Mouse (Mus musculus) ES-Bruce4 (cell line): Measurements from ENCODE around the gene Tbc1d14. TPM values are rescaled to one million over a fixed set of nuclear protein-coding genes. Genes with fewer than 3 reads are reported as not detected.
A peak's percentile ranks its signal among the peaks of the same experiment; 100 is the strongest.

ENCODE experiments used
- H3K27ac ChIP-seq: 2 replicates; pipeline ENCODE4 v1.5.1; 2012; ENCODE audit warnings: low read length, inconsistent platforms; ENCODE audit not compliant: insufficient read depth
- H3K27me3 ChIP-seq: 2 replicates; pipeline ENCODE4 v1.6.1; 2012; ENCODE audit warnings: mild to moderate bottlenecking, low read length, inconsistent platforms; ENCODE audit not compliant: control insufficient read depth, poor library complexity, insufficient read depth, severe bottlenecking
- H3K36me3 ChIP-seq: 2 replicates; pipeline ENCODE4 v1.6.1; 2012; ENCODE audit warnings: inconsistent platforms, mild to moderate bottlenecking, low read length, moderate library complexity; ENCODE audit not compliant: control insufficient read depth, poor library complexity, insufficient read depth, severe bottlenecking
- H3K4me1 ChIP-seq: one replicate; pipeline ENCODE4 v1.8.1; 2011; ENCODE audit warnings: low read length; ENCODE audit not compliant: control insufficient read depth, insufficient read depth
- H3K4me3 ChIP-seq: 2 replicates; pipeline ENCODE4 v1.5.1; 2011; ENCODE audit warnings: low read depth, mild to moderate bottlenecking, low read length
- H3K9ac ChIP-seq: 2 replicates; pipeline ENCODE4 v1.6.1; 2012; ENCODE audit warnings: low read depth, mild to moderate bottlenecking, inconsistent platforms; ENCODE audit not compliant: poor library complexity, severe bottlenecking
- H3K9me3 ChIP-seq: replicated peaks from 2 replicates; pipeline ENCODE4 v1.6.1; 2012; ENCODE audit warnings: mild to moderate bottlenecking, low read length, inconsistent platforms; ENCODE audit not compliant: control insufficient read depth, poor library complexity, insufficient read depth, severe bottlenecking
- CTCF ChIP-seq: IDR thresholded peaks from one replicate; pipeline ENCODE4 v1.8.1; 2011; ENCODE audit warnings: low read depth, low read length
- EP300 ChIP-seq: IDR thresholded peaks from 2 replicates; pipeline ENCODE4 v1.6.1; 2011; ENCODE audit warnings: low read depth, low read length; ENCODE audit not compliant: insufficient read depth
- POLR2A ChIP-seq: IDR thresholded peaks from one replicate; pipeline ENCODE4 v1.8.1; 2011; ENCODE audit warnings: low read length; ENCODE audit not compliant: insufficient read depth
- polyA plus RNA-seq: library from polyadenylated mRNA; stranded (reverse); fragments of >200 nt; gene quantifications from 2 replicates; pipeline ENCODE4 v1.2.4, GENCODE M21; 2011; ENCODE audit warnings: low read depth; ENCODE audit not compliant: missing spikeins, insufficient read depth, insufficient read length

The Tbc1d14 gene
- polyA plus RNA-seq, 1 experiment = 28.8 TPM

- peak overlapping the region; percentile 74 for H3K4me3 ChIP-seq
- H3K36me3 ChIP-seq = peaks cover 21% of the 10 kb centered on the region
- no peak overlapping the region for H3K27ac ChIP-seq
- H3K4me1 ChIP-seq = no peaks in the 10 kb centered on the region
- H3K9ac ChIP-seq = peak overlapping the region; percentile 78
- no peaks in the 10 kb centered on the region for H3K9me3 ChIP-seq
- no peaks in the 10 kb centered on the region for H3K27me3 ChIP-seq
- no peak for TF ChIP-seq EP300
- TF ChIP-seq CTCF = no peak
- no peak for TF ChIP-seq POLR2A
Measured at GRCm38 (mm10) chr5:36465889-36466288, 127.2 kb downstream of the Tbc1d14 start.

GRCm38 (mm10) chr5:36464709-36465661, 128.1 kb downstream of the Tbc1d14 start, which contains the start of gene Grpel1:
Gene Grpel1 (plus strand): TSS chr5:36464998.
- no peak for TF ChIP-seq CTCF
- TF ChIP-seq POLR2A = peak; percentile 62
- no peaks in the 10 kb centered on the region for H3K9me3 ChIP-seq
- H3K27ac ChIP-seq = no peak within 1 kb of the TSS
- H3K4me1 ChIP-seq = no peaks in the 10 kb centered on the region
- H3K27me3 ChIP-seq = no peaks in the 10 kb centered on the region
- H3K4me3 ChIP-seq = peak within 1 kb of the TSS; percentile 82
- H3K36me3 ChIP-seq = peaks cover 12% of the 10 kb centered on the region
- peak within 1 kb of the TSS; percentile 78 for H3K9ac ChIP-seq

GRCm38 (mm10) chr5:36463391-36463790, 129.7 kb downstream of the Tbc1d14 start:
- no peaks in the 10 kb centered on the region for H3K4me1 ChIP-seq
- no peak overlapping the region for H3K27ac ChIP-seq
- peak overlapping the region; percentile 64; the same call in 1 of the 2 replicates for H3K9ac ChIP-seq
- H3K36me3 ChIP-seq = peaks cover 4% of the 10 kb centered on the region; the same call in 1 of the 2 replicates
- H3K4me3 ChIP-seq = no peak overlapping the region
- H3K9me3 ChIP-seq = no peaks in the 10 kb centered on the region
- TF ChIP-seq CTCF (no peak), EP300 (no peak), POLR2A (no peak)
- no peaks in the 10 kb centered on the region for H3K27me3 ChIP-seq

GRCm38 (mm10) chr5:36462810-36463209, 130.3 kb downstream of the Tbc1d14 start:
- H3K9me3 ChIP-seq = no peaks in the 10 kb centered on the region
- no peak overlapping the region for H3K27ac ChIP-seq
- H3K4me1 ChIP-seq = no peaks in the 10 kb centered on the region
- H3K27me3 ChIP-seq = no peaks in the 10 kb centered on the region
- no peak overlapping the region for H3K9ac ChIP-seq
- TF ChIP-seq POLR2A = no peak
- TF ChIP-seq CTCF = peak; percentile 93
- no peak overlapping the region for H3K4me3 ChIP-seq
- H3K36me3 ChIP-seq = peaks cover 1% of the 10 kb centered on the region; the same call in 1 of the 2 replicates

GRCm38 (mm10) chr5:36461231-36461630, 131.8 kb downstream of the Tbc1d14 start:
- Histone ChIP-seq H3K27ac (no peak overlapping the region), H3K9ac (no peak overlapping the region), H3K4me3 (no peak overlapping the region), H3K27me3 (no peaks in the 10 kb centered on the region), H3K9me3 (no peaks in the 10 kb centered on the region), H3K4me1 (no peaks in the 10 kb centered on the region), H3K36me3 (no peaks in the 10 kb centered on the region)
- no peak for TF ChIP-seq POLR2A
- TF ChIP-seq EP300 = no peak
- no peak for TF ChIP-seq CTCF

- Histone ChIP-seq H3K9me3 (no peaks in the 10 kb centered on the region), H3K36me3 (no peaks in the 10 kb centered on the region), H3K4me1 (no peaks in the 10 kb centered on the region), H3K9ac (no peak overlapping the region), H3K27ac (no peak overlapping the region), H3K4me3 (no peak overlapping the region), H3K27me3 (no peaks in the 10 kb centered on the region)
- TF ChIP-seq EP300 (no peak), POLR2A (no peak), CTCF (no peak)
Measured at GRCm38 (mm10) chr5:36460712-36461111, 132.4 kb downstream of the Tbc1d14 start.
